Mouse (Mus musculus): Measurements from ENCODE around the gene Pfkl. TPM values are rescaled to one million over a fixed set of nuclear protein-coding genes. Genes with fewer than 3 reads are reported as not detected.
"Not testable (repeated sequence)": the region's sequence is repeated elsewhere in the genome, so short reads cannot be mapped to it uniquely, and the experiment has no call there.

Pfkl gene
- polyA plus RNA-seq, 1 experiment from 2014 or later = 35.6 TPM

GRCm38 (mm10) chr10:77969973-77970325 is 39.9 kb downstream of the Pfkl start:
- H3K9ac ChIP-seq (replicated peaks; ENCODE audit: low read depth) = no peak overlapping the region
- no peaks in the 10 kb centered on the region for H3K4me1 ChIP-seq (ENCODE audit: insufficient read depth, low read depth, low read length)
- WGBS = 10% methylated on average over 8 of the region's 8 CpGs
- TF ChIP-seq CTCF (IDR thresholded peaks at IDR 0.05) (no peak), EP300 (IDR thresholded peaks at IDR 0.05) (no peak)
- 0 out of 2 replicates have a peak overlapping the region, but pooled peaks have one; percentile 12 for H3K4me3 ChIP-seq (ENCODE audit: low read depth, low read length)
- no peaks in the 10 kb centered on the region for H3K36me3 ChIP-seq (ENCODE audit: insufficient read depth, low read length)
- H3K27me3 ChIP-seq (replicated peaks; ENCODE audit: insufficient read depth, low read length) = peaks cover 15% of the 10 kb centered on the region; the same call in 1 of the 2 replicates
- no peak for ATAC-seq
- H3K9me3 ChIP-seq (ENCODE audit: low read length) = no peaks in the 10 kb centered on the region
- H3K27ac ChIP-seq (ENCODE audit: low read length) = no peak overlapping the region
- H3K4me2 ChIP-seq (replicated peaks; ENCODE audit: low read depth, low read length) = peak overlapping the region; percentile 42; the same call in 1 of the 2 replicates
- no peak for DNase-seq (ENCODE audit: low spot score)

GRCm38 (mm10) chr10:77969274-77969972 is 40.5 kb downstream of the Pfkl start:
- H3K27me3 ChIP-seq (replicated peaks; ENCODE audit: insufficient read depth, low read length) = peaks cover 15% of the 10 kb centered on the region; the same call in 1 of the 2 replicates
- ATAC-seq = peak; percentile 38; the same call in 1 of the 2 replicates

GRCm38 (mm10) chr10:77963971-77964370 is 45.9 kb downstream of the Pfkl start:
- ATAC-seq (peak; percentile 37; the same call in 1 of the 2 replicates), DNase-seq (ENCODE audit: low spot score) (no peak)
- H3K4me3 ChIP-seq (ENCODE audit: low read depth, low read length) = no peak overlapping the region
- TF ChIP-seq CTCF (IDR thresholded peaks at IDR 0.05) (no peak), EP300 (IDR thresholded peaks at IDR 0.05) (no peak)
- no peak overlapping the region for H3K4me2 ChIP-seq (replicated peaks; ENCODE audit: low read depth, low read length)
- no peak overlapping the region for H3K27ac ChIP-seq (ENCODE audit: low read length)
- WGBS = 55% methylated on average over 6 of the region's 6 CpGs
- no peaks in the 10 kb centered on the region for H3K4me1 ChIP-seq (ENCODE audit: insufficient read depth, low read depth, low read length)
- H3K9ac ChIP-seq (replicated peaks; ENCODE audit: low read depth) = no peak overlapping the region
- H3K9me3 ChIP-seq (ENCODE audit: low read length) = no peaks in the 10 kb centered on the region
- peaks cover 5% of the 10 kb centered on the region; the same call in 1 of the 2 replicates for H3K27me3 ChIP-seq (replicated peaks; ENCODE audit: insufficient read depth, low read length)
- no peaks in the 10 kb centered on the region for H3K36me3 ChIP-seq (ENCODE audit: insufficient read depth, low read length)

More at GRCm38 (mm10) chr10:77969274-77969972, 40.5 kb downstream of the Pfkl start:
- H3K4me2 ChIP-seq (replicated peaks; ENCODE audit: low read depth, low read length) = peak overlapping the region; percentile 42
- peak; percentile 43 for DNase-seq (ENCODE audit: low spot score)
- 8% methylated on average over 26 of the region's 26 CpGs for WGBS
- no peak overlapping the region for H3K9ac ChIP-seq (replicated peaks; ENCODE audit: low read depth)
- 0 out of 2 replicates have a peak overlapping the region, but pooled peaks have one; percentile 12 for H3K4me3 ChIP-seq (ENCODE audit: low read depth, low read length)
- TF ChIP-seq CTCF (IDR thresholded peaks at IDR 0.05) (no peak), EP300 (IDR thresholded peaks at IDR 0.05) (no peak)
- no peaks in the 10 kb centered on the region for H3K4me1 ChIP-seq (ENCODE audit: insufficient read depth, low read depth, low read length)
- H3K36me3 ChIP-seq (ENCODE audit: insufficient read depth, low read length) = no peaks in the 10 kb centered on the region
- no peaks in the 10 kb centered on the region for H3K9me3 ChIP-seq (ENCODE audit: low read length)
- H3K27ac ChIP-seq (ENCODE audit: low read length) = no peak overlapping the region

- no peak overlapping the region for H3K4me2 ChIP-seq (replicated peaks; ENCODE audit: low read depth, low read length)
- H3K27me3 ChIP-seq (replicated peaks; ENCODE audit: insufficient read depth, low read length) = no peaks in the 10 kb centered on the region
- ATAC-seq (no peak), DNase-seq (ENCODE audit: low spot score) (no peak)
- no peak overlapping the region for H3K9ac ChIP-seq (replicated peaks; ENCODE audit: low read depth)
- no peaks in the 10 kb centered on the region for H3K9me3 ChIP-seq (ENCODE audit: low read length)
- no peaks in the 10 kb centered on the region for H3K4me1 ChIP-seq (ENCODE audit: insufficient read depth, low read depth, low read length)
- TF ChIP-seq CTCF (IDR thresholded peaks at IDR 0.05) (no peak), EP300 (IDR thresholded peaks at IDR 0.05) (no peak)
- H3K27ac ChIP-seq (ENCODE audit: low read length) = no peak overlapping the region
- WGBS = 80% methylated on average over 2 of the region's 2 CpGs
- H3K4me3 ChIP-seq (ENCODE audit: low read depth, low read length) = no peak overlapping the region
- no peaks in the 10 kb centered on the region for H3K36me3 ChIP-seq (ENCODE audit: insufficient read depth, low read length)
Observed at GRCm38 (mm10) chr10:77962725-77963124, 47.2 kb downstream of the Pfkl start.

- not testable (repeated sequence) for H3K9ac ChIP-seq (replicated peaks; ENCODE audit: low read depth); H3K9me3 ChIP-seq (ENCODE audit: low read length); H3K36me3 ChIP-seq (ENCODE audit: insufficient read depth, low read length); H3K4me3 ChIP-seq (ENCODE audit: low read depth, low read length); H3K4me2 ChIP-seq (replicated peaks; ENCODE audit: low read depth, low read length); ATAC-seq; DNase-seq (ENCODE audit: low spot score); H3K4me1 ChIP-seq (ENCODE audit: insufficient read depth, low read depth, low read length); H3K27ac ChIP-seq (ENCODE audit: low read length); H3K27me3 ChIP-seq (replicated peaks; ENCODE audit: insufficient read depth, low read length)
- WGBS = 88% methylated on average over 8 of the region's 12 CpGs
Observed at GRCm38 (mm10) chr10:77950468-77950867, 59.4 kb downstream of the Pfkl start.

- H3K4me3 ChIP-seq (ENCODE audit: low read depth, low read length) = no peak overlapping the region
- no peaks in the 10 kb centered on the region for H3K4me1 ChIP-seq (ENCODE audit: insufficient read depth, low read depth, low read length)
- no peak overlapping the region for H3K9ac ChIP-seq (replicated peaks; ENCODE audit: low read depth)
- ATAC-seq (no peak), DNase-seq (ENCODE audit: low spot score) (no peak)
- no peak overlapping the region for H3K4me2 ChIP-seq (replicated peaks; ENCODE audit: low read depth, low read length)
- H3K36me3 ChIP-seq (ENCODE audit: insufficient read depth, low read length) = no peaks in the 10 kb centered on the region
- H3K9me3 ChIP-seq (ENCODE audit: low read length) = no peaks in the 10 kb centered on the region
- TF ChIP-seq CTCF (IDR thresholded peaks at IDR 0.05) (no peak), EP300 (IDR thresholded peaks at IDR 0.05) (no peak)
- no peaks in the 10 kb centered on the region for H3K27me3 ChIP-seq (replicated peaks; ENCODE audit: insufficient read depth, low read length)
- no peak overlapping the region for H3K27ac ChIP-seq (ENCODE audit: low read length)
- 49% methylated on average over 2 of the region's 2 CpGs for WGBS
Observed at GRCm38 (mm10) chr10:77939685-77940084, 70.2 kb downstream of the Pfkl start.

Other genes with a start within 250 kb of the Pfkl start
- gene Gm3238, start 238.8 kb downstream of the Pfkl start, polyA plus RNA-seq (2015; fragmentation: Nextera tagmentation; extraction: Ambion mirVana) = not detected in 2 replicates
- gene Gm7138, start 233.1 kb downstream of the Pfkl start, polyA plus RNA-seq (2015; fragmentation: Nextera tagmentation; extraction: Ambion mirVana) = not detected in 2 replicates
- not detected in 2 replicates for gene Gm3250, start 227.5 kb downstream of the Pfkl start, polyA plus RNA-seq (2015; fragmentation: Nextera tagmentation; extraction: Ambion mirVana)
- not detected in 2 replicates for gene Gm7137, start 221.9 kb downstream of the Pfkl start, polyA plus RNA-seq (2015; fragmentation: Nextera tagmentation; extraction: Ambion mirVana)
- gene Gm9639, start 215.0 kb downstream of the Pfkl start, polyA plus RNA-seq (2015; fragmentation: Nextera tagmentation; extraction: Ambion mirVana) = not detected in 2 replicates
- not detected in 2 replicates for gene Gm19668, start 210.9 kb downstream of the Pfkl start, polyA plus RNA-seq (2015; fragmentation: Nextera tagmentation; extraction: Ambion mirVana)
- not detected in 2 replicates for gene Gm9507, start 198.2 kb downstream of the Pfkl start, polyA plus RNA-seq (2015; fragmentation: Nextera tagmentation; extraction: Ambion mirVana)
- not detected in 2 replicates for gene Gm2696, start 195.4 kb downstream of the Pfkl start, polyA plus RNA-seq (2015; fragmentation: Nextera tagmentation; extraction: Ambion mirVana)
- not detected in 2 replicates for gene Krtap10-4, start 183.0 kb downstream of the Pfkl start, polyA plus RNA-seq (2015; fragmentation: Nextera tagmentation; extraction: Ambion mirVana)
- gene Krtap10-10, start 174.1 kb downstream of the Pfkl start, polyA plus RNA-seq (2015; fragmentation: Nextera tagmentation; extraction: Ambion mirVana) = not detected in 2 replicates
- not detected in 2 replicates for gene Gm36176, start 163.3 kb downstream of the Pfkl start, polyA plus RNA-seq (2015; fragmentation: Nextera tagmentation; extraction: Ambion mirVana)
- gene Gm10318, start 157.2 kb downstream of the Pfkl start, polyA plus RNA-seq (2015; fragmentation: Nextera tagmentation; extraction: Ambion mirVana) = not detected in 2 replicates
- gene Gm3285, start 148.1 kb downstream of the Pfkl start, polyA plus RNA-seq (2015; fragmentation: Nextera tagmentation; extraction: Ambion mirVana) = not detected in 2 replicates
- 1.2 and 1.6 TPM in 2 replicates for gene Lrrc3, start 107.5 kb downstream of the Pfkl start, polyA plus RNA-seq (2015; fragmentation: Nextera tagmentation; extraction: Ambion mirVana)
- gene Trpm2, start 39.5 kb downstream of the Pfkl start, polyA plus RNA-seq (2015; fragmentation: Nextera tagmentation; extraction: Ambion mirVana) = 0.52 and 0.74 TPM in 2 replicates
- gene 1810043G02Rik, start 31.6 kb downstream of the Pfkl start, polyA plus RNA-seq (2015; fragmentation: Nextera tagmentation; extraction: Ambion mirVana) = 15.1 and 16.8 TPM in 2 replicates
- 0.36 TPM in 1 of 2 replicates, not detected in the other for gene Dnmt3l, start 31.9 kb upstream of the Pfkl start, polyA plus RNA-seq (2015; fragmentation: Nextera tagmentation; extraction: Ambion mirVana)
- not detected in 2 replicates for gene Aire, start 33.5 kb upstream of the Pfkl start, polyA plus RNA-seq (2015; fragmentation: Nextera tagmentation; extraction: Ambion mirVana)
- gene Icosl, start 59.2 kb upstream of the Pfkl start, polyA plus RNA-seq (2015; fragmentation: Nextera tagmentation; extraction: Ambion mirVana) = 5.4 and 5.8 TPM in 2 replicates
- 24.8 and 27.0 TPM in 2 replicates for gene D10Jhu81e, start 159.7 kb upstream of the Pfkl start, polyA plus RNA-seq (2015; fragmentation: Nextera tagmentation; extraction: Ambion mirVana)
- gene Pwp2, start 175.1 kb upstream of the Pfkl start, polyA plus RNA-seq (2015; fragmentation: Nextera tagmentation; extraction: Ambion mirVana) = 5.8 and 6.4 TPM in 2 replicates
- 19.2 and 19.9 TPM in 2 replicates for gene Trappc10, start 234.6 kb upstream of the Pfkl start, polyA plus RNA-seq (2015; fragmentation: Nextera tagmentation; extraction: Ambion mirVana)